Mouse (Mus musculus): ENCODE measurements around the gene Tex29.

The Tex29 gene

GRCm38 (mm10) chr8:11898814-11899213, 58.5 kb downstream of the Tex29 start:
- in situ Hi-C loops (cut with MboI; ENCODE audit: low sequenced_read_pairs), result no loop called here

All from CH12F3 (cell line).